Mouse (Mus musculus): ENCODE data around the gene Ttc25.
"Not testable (repeated sequence)": the region's sequence is repeated elsewhere in the genome, so short reads cannot be mapped to it uniquely, and the experiment has no call there.

Ttc25 gene

GRCm38 (mm10) chr11:100608796-100609195, 63.4 kb downstream of the Ttc25 start:
- DNase-seq: no peak

DNA sequence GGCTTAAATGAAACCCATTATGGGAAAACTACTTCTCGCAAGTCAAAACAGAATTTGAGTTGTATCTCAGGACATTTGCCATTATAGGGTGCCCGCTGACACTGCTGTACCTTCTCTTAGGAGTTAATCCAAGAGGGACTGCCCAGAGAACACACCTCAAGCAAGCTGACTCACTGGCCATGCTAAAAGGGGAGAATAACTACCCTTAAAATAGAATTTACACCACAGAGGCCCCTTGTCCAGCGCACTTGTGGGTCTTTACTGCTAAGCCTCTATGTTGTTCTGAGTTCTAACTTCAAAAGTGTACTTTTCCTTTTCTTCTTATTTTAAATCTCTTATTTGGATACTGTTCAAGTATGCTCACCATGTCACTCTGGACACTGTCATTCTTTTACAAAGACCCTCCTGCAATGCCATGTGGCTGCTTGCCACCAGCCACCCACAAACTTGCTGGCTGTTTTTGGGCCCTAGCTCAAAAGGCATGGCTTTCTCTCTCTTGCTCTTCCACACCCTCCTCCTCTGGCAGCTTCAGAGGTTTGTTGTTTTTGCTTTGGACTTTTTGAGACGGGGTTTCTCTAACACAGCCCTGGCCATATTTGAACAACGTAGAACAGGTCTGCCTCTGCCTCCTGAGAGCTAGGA, 64.1 kb downstream of the Ttc25 start:
- DNase-seq: no peak

- no peak for DNase-seq
These were observed 64.7 kb downstream of the Ttc25 start for GRCm38 (mm10) chr11:100609997-100610680.

- no peak for DNase-seq
These were observed 66.2 kb downstream of the Ttc25 start for GRCm38 (mm10) chr11:100611627-100612026.

GRCm38 (mm10) chr11:100613241-100613640, 67.8 kb downstream of the Ttc25 start:
- DNase-seq: peak; percentile 48

GRCm38 (mm10) chr11:100616332-100616731, 70.9 kb downstream of the Ttc25 start:
- no peak for DNase-seq

GRCm38 (mm10) chr11:100616836-100617235, 71.4 kb downstream of the Ttc25 start:
- not testable (repeated sequence) for DNase-seq

GRCm38 (mm10) chr11:100617480-100617879, 72.1 kb downstream of the Ttc25 start:
- no peak for DNase-seq

GRCm38 (mm10) chr11:100618761-100619484, 73.5 kb downstream of the Ttc25 start, which contains the start of gene Nkiras2:
TSS of gene Nkiras2 (plus strand) at chr11:100619244.
- peak; percentile 77 for DNase-seq

DNA sequence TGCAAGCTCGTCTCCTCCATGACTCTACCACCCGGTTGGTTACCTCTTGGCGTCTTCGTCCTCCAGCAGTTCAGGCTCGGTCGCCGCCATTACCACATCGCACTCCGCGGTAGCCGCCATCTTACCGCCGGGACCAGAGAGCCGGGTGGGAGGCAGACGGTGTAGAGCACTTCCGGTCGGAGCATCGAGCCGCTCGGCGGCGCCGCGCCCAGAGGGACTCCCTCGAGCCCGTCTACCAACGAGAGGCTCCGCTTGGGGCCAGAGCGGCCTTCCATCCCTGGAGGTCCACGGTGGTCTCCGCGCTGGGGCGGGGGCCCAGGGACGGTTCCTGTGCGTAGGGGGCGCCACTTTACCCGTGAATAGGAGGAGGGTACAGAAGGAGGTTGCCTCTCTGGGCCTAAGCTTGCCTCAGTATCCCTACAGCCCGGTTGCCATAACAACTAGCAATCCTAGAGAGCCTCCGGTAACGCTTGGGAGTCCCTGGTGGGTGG, 74.1 kb downstream of the Ttc25 start:
- peak; percentile 99 for DNase-seq

DNA sequence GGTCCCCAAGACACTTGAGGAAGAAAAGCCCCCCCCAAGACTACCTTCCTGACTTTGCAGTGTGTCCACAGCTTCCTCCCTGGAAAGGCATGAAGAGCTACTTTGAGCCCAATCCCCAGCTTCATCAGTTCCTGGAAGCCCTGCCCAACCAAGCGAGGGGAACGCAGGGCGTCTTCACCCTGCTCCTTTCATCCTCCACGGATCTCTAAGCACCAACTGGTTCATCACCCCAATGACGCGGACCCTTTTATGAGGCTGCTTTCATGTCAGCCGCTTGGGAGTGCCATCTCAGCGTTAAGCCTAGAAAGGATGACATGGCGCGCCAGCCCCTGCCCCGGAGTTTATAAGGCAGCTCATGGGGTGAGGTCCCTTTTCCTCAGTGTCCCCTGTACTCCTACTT, 74.6 kb downstream of the Ttc25 start, which contains the start of gene Dnajc7:
Dnajc7 (minus strand) TSS at position 187 of the 400 bp plus-strand sequence.
- DNase-seq: no peak
